Mouse (Mus musculus) embryo, embryonic 10 days (tissue): ENCODE data around the gene Trhr2.

Source experiments
- DNase-seq: peaks from one replicate; pipeline ENCODE4 v3.0.0-alpha.2; 2015; ENCODE audit warnings: low spot score

Trhr2 gene

GRCm38 (mm10) chr8:122354157-122354556 lies 6.4 kb downstream of the Trhr2 start:
- DNase-seq: no peak

DNA sequence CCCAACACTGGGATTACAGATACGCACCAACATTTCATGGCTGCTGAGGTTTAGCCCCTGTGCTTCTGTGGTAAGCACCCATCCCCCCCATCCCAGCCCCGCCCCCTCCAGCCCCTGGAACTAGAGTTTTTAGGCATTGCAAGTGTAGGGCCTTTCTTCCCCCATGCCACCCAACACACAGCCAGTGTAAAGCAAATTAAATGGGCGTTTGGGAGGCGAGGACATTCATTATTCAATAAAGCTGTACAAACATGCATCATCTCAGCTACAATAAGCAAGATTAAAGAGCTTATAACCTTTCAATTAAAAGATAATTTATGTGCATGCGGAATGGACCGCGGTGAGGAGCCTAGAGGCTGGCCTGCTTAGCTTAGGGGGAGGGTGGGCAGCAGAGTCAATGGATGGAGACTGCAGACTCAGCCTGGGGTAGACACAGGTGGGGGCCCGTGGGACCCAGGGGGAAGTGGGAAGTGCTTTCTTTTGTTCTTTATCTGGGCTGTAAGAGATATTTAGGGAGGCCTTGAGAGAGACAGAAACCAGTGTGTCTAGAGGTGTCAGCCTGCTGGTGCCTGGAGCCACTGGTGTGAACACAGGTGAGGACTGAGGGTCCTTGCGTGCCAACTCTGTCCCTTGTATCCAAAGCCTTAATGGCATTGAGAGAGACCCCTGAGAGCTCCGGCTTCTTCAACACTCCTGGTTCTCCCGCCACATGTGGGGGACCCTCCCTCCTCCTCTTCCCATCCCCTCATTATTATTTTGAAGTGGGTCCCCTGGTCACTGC lies 10.0 kb downstream of the Trhr2 start:
- no peak for DNase-seq

DNA sequence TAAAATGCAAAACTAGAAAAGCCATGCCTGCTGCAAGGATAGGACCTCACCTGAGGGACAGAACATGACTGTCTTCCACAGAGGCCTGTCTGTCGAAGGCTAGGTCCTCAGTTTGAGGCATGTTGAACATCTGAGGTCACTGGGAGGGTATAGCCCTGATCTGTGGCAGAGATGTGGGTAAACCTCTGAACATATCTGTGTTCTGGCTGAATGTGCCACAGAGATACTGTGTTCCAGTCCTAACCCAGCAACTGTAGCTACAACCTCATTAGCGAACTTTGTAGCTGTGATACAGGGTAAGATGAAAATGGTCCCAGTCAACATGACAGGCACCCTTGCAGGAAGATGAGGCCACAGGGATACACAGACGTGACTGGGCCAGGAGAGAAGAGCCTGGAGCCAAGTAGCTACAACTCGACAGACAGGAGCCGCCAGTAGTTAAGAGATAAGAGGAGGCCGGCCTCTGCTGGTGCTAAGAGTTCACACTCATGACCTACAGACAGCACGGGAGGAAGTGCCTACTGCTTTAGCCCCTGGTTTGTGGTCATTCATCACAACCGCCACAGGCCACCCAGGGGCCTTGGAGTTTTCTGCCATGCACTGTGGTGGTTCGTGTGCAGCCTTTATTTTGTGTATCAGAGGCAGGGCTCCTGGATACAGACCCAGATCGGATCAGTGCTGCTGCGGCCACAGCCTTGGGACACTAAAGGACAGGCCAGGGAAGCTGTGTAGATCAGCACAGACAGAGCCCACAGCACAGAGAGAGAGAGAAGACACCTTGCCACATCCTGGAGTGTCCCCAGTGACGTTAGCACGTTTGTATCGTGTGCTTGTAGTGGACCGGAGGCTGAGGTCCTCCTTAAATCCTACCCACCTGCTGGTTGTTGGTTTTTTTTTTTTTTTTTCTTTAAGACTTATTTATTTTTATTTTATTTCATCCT lies 10.9 kb downstream of the Trhr2 start:
- DNase-seq: peak; percentile 24

DNA sequence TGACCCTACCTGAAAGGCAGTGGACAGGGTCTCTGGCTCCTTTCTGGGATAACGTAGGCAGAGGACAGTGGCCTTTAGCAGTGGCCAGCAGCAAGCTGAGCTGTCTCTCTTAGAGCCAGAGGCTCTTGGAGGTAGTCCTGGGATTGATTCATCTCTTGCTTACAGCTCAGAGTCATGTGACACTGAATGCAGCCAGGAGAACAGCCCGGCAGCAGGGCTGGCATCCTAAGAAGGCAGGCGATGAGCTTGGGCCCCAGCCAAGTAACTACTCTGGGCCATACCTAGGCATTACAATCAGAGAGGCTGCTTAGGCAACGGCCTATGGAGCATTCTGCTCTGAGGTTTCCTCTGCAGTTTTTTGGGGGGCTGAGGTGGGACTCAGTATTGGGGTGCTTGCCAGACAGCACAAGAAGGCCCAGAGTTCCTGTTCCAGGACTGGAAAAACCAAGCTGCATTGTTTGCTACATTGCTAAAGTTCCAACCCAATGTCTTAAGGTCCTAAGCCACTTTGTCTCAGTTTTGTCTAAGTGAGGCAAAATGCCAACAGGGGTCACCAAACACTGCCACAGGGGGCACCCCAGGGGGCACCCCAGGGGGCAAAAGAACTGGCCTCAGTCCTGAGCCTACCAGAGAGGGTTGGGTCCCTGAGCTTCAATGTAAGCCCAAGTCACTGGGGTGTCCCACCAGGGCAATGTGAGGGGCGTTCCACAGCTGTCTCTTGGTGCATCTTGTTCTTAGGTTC lies 12.6 kb downstream of the Trhr2 start:
- no peak for DNase-seq

GRCm38 (mm10) chr8:122345181-122346095 lies 15.1 kb downstream of the Trhr2 start:
- no peak for DNase-seq

DNA sequence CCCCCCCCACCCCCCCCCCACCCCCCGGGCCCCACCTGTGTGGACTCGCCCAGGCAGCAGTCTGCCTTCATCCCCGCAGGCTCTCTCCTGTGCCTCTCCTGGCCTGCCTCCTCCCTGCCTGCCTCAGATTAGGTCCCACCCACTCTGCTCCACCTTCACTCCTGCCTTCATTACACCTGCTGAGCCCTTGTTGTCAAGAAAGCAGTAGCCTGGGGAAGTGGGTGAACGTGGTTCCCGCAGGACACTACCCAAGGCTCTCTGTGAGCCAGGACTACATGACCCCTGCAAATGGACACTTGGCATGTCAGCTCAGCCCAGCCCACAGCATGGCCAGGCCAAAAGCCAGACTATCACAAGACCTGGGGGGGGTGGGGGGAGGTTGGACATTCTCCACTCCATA lies 16.3 kb downstream of the Trhr2 start:
- no peak for DNase-seq

DNA sequence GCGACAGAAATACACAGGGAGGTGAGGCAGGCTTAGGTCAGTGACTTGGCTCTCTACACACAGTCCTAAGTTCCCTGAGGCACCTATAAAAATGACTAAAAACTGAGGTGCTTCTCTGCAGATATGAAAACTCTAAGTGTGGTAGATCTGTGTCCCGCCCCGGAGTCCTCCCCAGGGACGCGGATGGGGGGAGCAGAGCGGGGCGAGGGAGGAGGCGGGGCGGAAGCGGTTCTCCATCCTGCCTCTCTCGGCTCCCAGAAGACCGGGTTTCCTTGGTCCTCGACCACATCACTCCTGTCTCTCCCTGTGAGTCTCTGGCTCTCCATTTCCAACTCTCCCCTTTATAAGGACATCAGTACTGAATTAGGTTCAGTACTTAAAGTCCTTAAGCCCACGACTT lies 16.8 kb downstream of the Trhr2 start:
- DNase-seq: no peak

DNA sequence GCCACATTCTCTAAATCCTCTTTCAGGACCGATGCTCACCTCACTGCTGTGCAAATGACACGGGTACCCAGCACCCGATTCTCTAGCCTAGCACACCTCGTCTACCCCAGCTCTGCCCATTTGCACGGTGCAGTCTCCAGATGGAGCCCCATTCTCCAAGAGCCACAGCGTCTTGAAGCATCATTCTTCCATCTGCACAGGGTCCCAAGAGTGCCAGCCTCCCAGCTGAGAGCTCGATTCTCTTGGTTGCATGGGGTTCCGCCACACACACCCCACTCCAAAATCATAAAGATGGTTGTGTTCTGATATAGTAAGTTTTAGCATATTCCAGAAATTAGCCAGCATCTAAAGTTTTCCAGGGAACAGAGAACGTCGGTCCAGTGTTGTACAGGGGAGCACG lies 17.2 kb downstream of the Trhr2 start:
- DNase-seq: no peak

- no peak for DNase-seq
Observed at GRCm38 (mm10) chr8:122342806-122343209, 17.7 kb downstream of the Trhr2 start.

- DNase-seq: no peak
Observed at GRCm38 (mm10) chr8:122342362-122342761, 18.2 kb downstream of the Trhr2 start.

DNA sequence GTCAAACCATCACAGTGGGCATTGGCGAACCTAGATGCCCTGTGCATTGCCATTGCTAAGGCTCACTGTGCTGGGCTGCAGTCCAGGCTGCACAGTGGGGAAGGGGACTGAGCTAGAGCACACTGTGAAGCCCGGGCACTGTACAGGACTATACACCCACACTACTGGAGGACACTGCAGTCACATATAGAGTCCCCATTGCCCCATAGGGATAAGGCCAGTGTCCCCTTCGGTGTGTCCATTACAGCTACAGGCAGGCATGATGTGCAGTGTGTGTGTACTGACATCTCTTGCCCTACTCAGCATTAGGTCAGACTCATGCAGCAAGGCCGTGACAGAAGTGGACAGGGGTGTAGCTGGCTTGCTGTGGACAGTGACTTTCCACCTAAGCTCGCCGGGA lies 18.8 kb downstream of the Trhr2 start:
- no peak for DNase-seq

DNA sequence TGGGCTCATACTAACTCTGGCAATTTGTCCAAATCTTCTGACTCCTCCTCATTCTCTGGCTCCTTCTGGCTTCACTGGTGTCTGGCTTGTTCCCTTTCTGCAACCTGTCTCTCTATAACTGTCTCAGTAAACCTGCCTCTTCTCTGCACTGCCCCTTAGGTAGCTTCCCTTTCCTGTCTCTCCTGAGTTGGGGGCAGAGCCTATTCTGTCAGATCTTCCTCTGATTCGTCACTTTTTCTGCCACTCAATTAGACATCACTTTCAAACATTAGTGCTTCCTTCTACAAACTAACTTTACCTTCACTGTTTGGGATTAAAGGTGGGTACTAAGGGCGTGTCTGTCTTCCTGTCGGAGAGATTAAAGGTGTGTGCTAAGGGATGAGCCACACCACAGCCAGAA lies 19.8 kb downstream of the Trhr2 start:
- DNase-seq: no peak

GRCm38 (mm10) chr8:122338852-122339251 lies 21.7 kb downstream of the Trhr2 start:
- no peak for DNase-seq

DNA sequence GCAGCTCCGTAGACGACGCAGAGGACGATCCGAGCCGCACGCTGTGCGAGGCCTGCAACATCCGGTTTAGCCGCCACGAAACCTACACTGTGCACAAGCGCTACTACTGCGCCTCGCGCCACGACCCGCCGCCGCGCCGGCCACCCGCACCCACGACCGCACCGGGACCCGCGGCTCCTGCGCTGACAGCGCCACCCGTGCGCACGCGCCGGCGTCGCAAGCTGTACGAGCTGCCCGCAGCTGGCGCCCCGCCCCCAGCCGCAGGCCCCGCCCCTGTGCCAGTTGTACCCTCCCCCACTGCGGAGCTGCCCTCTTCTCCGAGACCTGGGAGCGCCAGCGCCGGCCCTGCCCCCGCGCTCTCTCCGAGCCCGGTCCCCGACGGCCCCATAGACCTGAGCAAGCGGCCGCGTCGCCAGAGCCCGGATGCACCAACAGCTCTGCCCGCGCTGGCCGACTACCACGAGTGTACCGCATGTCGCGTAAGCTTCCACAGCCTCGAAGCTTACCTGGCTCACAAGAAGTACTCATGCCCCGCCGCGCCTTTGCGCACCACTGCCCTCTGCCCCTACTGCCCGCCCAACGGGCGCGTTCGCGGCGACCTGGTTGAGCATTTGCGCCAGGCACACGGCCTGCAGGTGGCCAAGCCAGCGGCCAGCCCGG lies 24.2 kb downstream of the Trhr2 start:
- DNase-seq: peak; percentile 72

DNA sequence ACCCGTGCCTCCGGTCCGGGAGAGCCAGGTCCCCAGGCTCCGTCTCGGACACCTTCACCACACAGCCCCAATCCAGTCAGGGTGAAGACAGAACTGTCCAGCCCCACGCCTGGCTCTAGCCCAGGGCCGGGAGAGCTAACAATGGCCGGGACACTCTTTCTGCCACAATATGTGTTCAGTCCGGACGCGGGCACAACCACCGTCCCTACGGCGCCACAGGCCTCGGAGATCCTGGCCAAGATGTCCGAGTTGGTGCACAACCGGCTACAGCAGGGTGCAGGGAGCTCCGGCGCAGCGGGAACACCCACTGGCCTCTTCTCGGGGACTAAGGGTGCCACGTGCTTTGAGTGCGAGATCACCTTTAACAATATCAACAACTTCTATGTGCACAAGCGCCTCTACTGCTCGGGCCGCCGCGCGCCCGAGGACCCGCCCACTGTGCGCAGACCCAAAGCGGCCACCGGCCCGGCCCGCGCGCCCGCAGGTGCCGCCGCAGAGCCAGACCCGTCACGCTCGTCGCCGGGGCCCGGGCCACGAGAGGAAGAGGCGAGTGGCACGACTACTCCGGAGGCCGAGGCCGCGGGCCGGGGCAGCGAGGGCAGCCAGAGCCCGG lies 24.8 kb downstream of the Trhr2 start:
- DNase-seq: no peak

DNA sequence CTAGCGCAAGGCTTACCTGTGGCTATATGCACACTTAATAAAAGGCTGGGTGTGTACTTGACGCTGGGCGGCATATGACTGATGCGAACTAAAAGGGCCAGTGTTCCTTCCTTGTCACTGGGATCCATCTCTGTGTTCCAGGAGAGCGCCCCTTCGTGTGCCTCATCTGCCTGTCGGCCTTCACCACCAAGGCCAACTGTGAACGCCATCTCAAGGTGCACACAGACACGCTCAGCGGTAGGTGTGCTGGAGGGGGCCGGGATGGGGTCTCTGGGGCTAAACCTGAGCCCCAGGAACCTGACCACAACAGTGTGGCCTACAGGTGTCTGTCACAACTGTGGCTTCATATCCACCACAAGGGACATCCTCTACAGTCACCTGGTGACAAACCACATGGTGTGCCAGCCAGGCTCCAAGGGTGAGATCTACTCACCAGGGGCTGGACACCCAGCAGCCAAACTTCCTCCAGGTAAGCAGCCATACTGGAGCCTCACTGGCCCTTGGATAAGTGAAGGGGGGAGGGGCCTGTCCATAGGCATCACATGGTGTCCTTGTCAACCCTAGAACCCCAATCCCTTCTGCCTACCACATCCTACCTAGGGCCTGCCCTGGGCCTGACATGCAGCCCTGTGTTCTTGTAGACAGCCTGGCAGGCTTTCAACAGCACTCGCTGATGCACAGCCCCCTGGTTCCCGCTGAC lies 25.6 kb downstream of the Trhr2 start:
- no peak for DNase-seq

DNA sequence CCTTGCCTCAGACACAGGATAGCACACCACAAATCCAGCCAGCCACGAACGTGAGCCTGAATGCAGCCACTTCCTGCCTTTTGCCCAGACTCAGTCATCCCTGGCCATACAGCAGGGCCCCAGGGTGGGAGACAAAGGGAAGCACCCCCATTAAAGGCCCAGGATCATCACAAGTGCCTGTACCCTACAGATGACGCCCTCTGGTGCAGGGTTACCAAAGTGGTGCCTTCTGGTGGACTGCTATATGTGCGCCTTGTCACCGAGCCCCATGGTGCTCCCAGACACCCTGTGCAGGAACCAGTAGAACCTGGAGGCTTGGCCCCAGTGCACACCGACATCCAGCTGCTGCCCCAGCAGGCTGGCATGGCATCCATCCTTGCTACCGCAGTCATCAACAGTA lies 27.0 kb downstream of the Trhr2 start:
- DNase-seq: no peak

- DNase-seq: peak; percentile 79
Observed at GRCm38 (mm10) chr8:122332753-122333506, 27.6 kb downstream of the Trhr2 start.

DNA sequence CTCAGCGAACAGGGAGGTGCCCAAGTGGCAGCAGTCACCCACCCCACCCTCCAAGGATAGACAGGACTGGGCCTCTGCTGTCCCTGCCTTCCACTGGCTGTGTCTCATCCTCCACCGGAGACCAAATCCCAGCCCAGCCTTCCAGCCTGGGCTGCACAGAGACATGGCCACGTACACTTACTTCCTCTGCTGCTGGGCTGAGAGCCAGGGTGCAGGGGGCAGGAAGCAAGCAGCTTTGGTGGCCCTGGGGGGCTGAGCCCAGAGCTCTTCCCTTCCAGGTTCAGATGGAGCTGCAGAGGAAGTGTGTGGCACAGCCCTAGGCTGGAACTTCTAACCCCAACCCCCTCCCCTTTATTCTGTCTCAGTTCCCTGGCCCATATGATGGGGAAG lies 29.4 kb downstream of the Trhr2 start:
- no peak for DNase-seq
